Mouse (Mus musculus) lung, postnatal 0 days (tissue): ENCODE data around the gene Cga.

ENCODE experiments used
- CTCF ChIP-seq: IDR thresholded peaks from 2 replicates; pipeline ENCODE4 v1.5.1; 2016; ENCODE audit warnings: antibody characterized with exemption, mild to moderate bottlenecking
- EP300 ChIP-seq: IDR thresholded peaks from 2 replicates; pipeline ENCODE4 v1.6.1; 2016; ENCODE audit warnings: antibody characterized with exemption, mild to moderate bottlenecking, control low read depth

- TF ChIP-seq CTCF (no peak), EP300 (no peak)
These were observed 12.5 kb upstream of the Cga start for GRCm38 (mm10) chr4:34880921-34881650.
